Mouse (Mus musculus) ES-Bruce4 (cell line): Measurements from ENCODE around the gene Jph2. TPM values are rescaled to one million over a fixed set of nuclear protein-coding genes. Genes with fewer than 3 reads are reported as not detected.
"Not testable (repeated sequence)": the region's sequence is repeated elsewhere in the genome, so short reads cannot be mapped to it uniquely, and the experiment has no call there.

Experiments used
- H3K27ac ChIP-seq: 2 replicates; pipeline ENCODE4 v1.5.1; 2012; ENCODE audit warnings: low read length, inconsistent platforms; ENCODE audit not compliant: insufficient read depth
- H3K27me3 ChIP-seq: 2 replicates; pipeline ENCODE4 v1.6.1; 2012; ENCODE audit warnings: mild to moderate bottlenecking, low read length, inconsistent platforms; ENCODE audit not compliant: control insufficient read depth, poor library complexity, insufficient read depth, severe bottlenecking
- H3K36me3 ChIP-seq: 2 replicates; pipeline ENCODE4 v1.6.1; 2012; ENCODE audit warnings: inconsistent platforms, mild to moderate bottlenecking, low read length, moderate library complexity; ENCODE audit not compliant: control insufficient read depth, poor library complexity, insufficient read depth, severe bottlenecking
- H3K4me1 ChIP-seq: one replicate; pipeline ENCODE4 v1.8.1; 2011; ENCODE audit warnings: low read length; ENCODE audit not compliant: control insufficient read depth, insufficient read depth
- H3K4me3 ChIP-seq: 2 replicates; pipeline ENCODE4 v1.5.1; 2011; ENCODE audit warnings: low read depth, mild to moderate bottlenecking, low read length
- H3K9ac ChIP-seq: 2 replicates; pipeline ENCODE4 v1.6.1; 2012; ENCODE audit warnings: low read depth, mild to moderate bottlenecking, inconsistent platforms; ENCODE audit not compliant: poor library complexity, severe bottlenecking
- H3K9me3 ChIP-seq: replicated peaks from 2 replicates; pipeline ENCODE4 v1.6.1; 2012; ENCODE audit warnings: mild to moderate bottlenecking, low read length, inconsistent platforms; ENCODE audit not compliant: control insufficient read depth, poor library complexity, insufficient read depth, severe bottlenecking
- CTCF ChIP-seq: IDR thresholded peaks from one replicate; pipeline ENCODE4 v1.8.1; 2011; ENCODE audit warnings: low read depth, low read length
- EP300 ChIP-seq: IDR thresholded peaks from 2 replicates; pipeline ENCODE4 v1.6.1; 2011; ENCODE audit warnings: low read depth, low read length; ENCODE audit not compliant: insufficient read depth
- POLR2A ChIP-seq: IDR thresholded peaks from one replicate; pipeline ENCODE4 v1.8.1; 2011; ENCODE audit warnings: low read length; ENCODE audit not compliant: insufficient read depth
- polyA plus RNA-seq: library from polyadenylated mRNA; stranded (reverse); fragments of >200 nt; gene quantifications from 2 replicates; pipeline ENCODE4 v1.2.4, GENCODE M21; 2011; ENCODE audit warnings: low read depth; ENCODE audit not compliant: missing spikeins, insufficient read depth, insufficient read length

Jph2 gene
- polyA plus RNA-seq, 1 experiment, result 6.6 TPM

GRCm38 (mm10) chr2:163412846-163413590 lies 15.2 kb upstream of the Jph2 start:
- H3K27me3 ChIP-seq, result no peaks in the 10 kb centered on the region
- H3K4me1 ChIP-seq, result no peaks in the 10 kb centered on the region
- H3K27ac ChIP-seq, result no peak overlapping the region; the same call in 1 of the 2 replicates
- no peaks in the 10 kb centered on the region for H3K9me3 ChIP-seq
- no peak overlapping the region for H3K9ac ChIP-seq
- peaks cover 45% of the 10 kb centered on the region for H3K36me3 ChIP-seq
- TF ChIP-seq CTCF, result no peak
- no peak for TF ChIP-seq EP300
- no peak for TF ChIP-seq POLR2A
- H3K4me3 ChIP-seq, result no peak overlapping the region

GRCm38 (mm10) chr2:163412419-163412818 lies 14.6 kb upstream of the Jph2 start:
- H3K9me3 ChIP-seq, result no peaks in the 10 kb centered on the region
- H3K9ac ChIP-seq, result no peak overlapping the region
- TF ChIP-seq CTCF (no peak), EP300 (no peak), POLR2A (no peak)
- H3K27me3 ChIP-seq, result no peaks in the 10 kb centered on the region
- peaks cover 46% of the 10 kb centered on the region for H3K36me3 ChIP-seq
- no peaks in the 10 kb centered on the region for H3K4me1 ChIP-seq
- no peak overlapping the region for H3K4me3 ChIP-seq
- H3K27ac ChIP-seq, result no peak overlapping the region

- Histone ChIP-seq H3K4me1 (no peaks in the 10 kb centered on the region), H3K4me3 (no peak overlapping the region), H3K36me3 (peaks cover 52% of the 10 kb centered on the region), H3K9me3 (no peaks in the 10 kb centered on the region), H3K27ac (no peak overlapping the region), H3K27me3 (no peaks in the 10 kb centered on the region), H3K9ac (no peak overlapping the region)
- TF ChIP-seq EP300 (no peak), CTCF (no peak)
These were observed 14.0 kb upstream of the Jph2 start for GRCm38 (mm10) chr2:163411840-163412239.

- not testable (repeated sequence) for H3K9me3 ChIP-seq, H3K4me3 ChIP-seq, H3K27ac ChIP-seq, H3K27me3 ChIP-seq, H3K9ac ChIP-seq, H3K4me1 ChIP-seq
- H3K36me3 ChIP-seq, result peaks cover 53% of the 10 kb centered on the region
These were observed 13.6 kb upstream of the Jph2 start for GRCm38 (mm10) chr2:163411344-163411743.

- TF ChIP-seq POLR2A (no peak), EP300 (no peak)
- Histone ChIP-seq H3K9ac (no peak overlapping the region), H3K27ac (no peak overlapping the region), H3K27me3 (no peaks in the 10 kb centered on the region), H3K4me3 (no peak overlapping the region), H3K36me3 (peaks cover 53% of the 10 kb centered on the region), H3K9me3 (no peaks in the 10 kb centered on the region), H3K4me1 (no peaks in the 10 kb centered on the region)
These were observed 12.4 kb upstream of the Jph2 start for GRCm38 (mm10) chr2:163410211-163410610.

- Histone ChIP-seq H3K4me3 (no peak overlapping the region), H3K36me3 (peaks cover 14% of the 10 kb centered on the region), H3K27me3 (no peaks in the 10 kb centered on the region), H3K4me1 (no peaks in the 10 kb centered on the region), H3K9ac (no peak overlapping the region), H3K9me3 (no peaks in the 10 kb centered on the region), H3K27ac (no peak overlapping the region)
- TF ChIP-seq CTCF (no peak), EP300 (no peak), POLR2A (no peak)
These were observed 6.4 kb upstream of the Jph2 start for GRCm38 (mm10) chr2:163404037-163404815.
